Mouse (Mus musculus): ENCODE data around the gene Chic2. TPM values are rescaled to one million over a fixed set of nuclear protein-coding genes. Genes with fewer than 3 reads are reported as not detected.

Gene Chic2
- polyA plus RNA-seq, 1 experiment from 2014 or later, result 30.7 TPM

DNA sequence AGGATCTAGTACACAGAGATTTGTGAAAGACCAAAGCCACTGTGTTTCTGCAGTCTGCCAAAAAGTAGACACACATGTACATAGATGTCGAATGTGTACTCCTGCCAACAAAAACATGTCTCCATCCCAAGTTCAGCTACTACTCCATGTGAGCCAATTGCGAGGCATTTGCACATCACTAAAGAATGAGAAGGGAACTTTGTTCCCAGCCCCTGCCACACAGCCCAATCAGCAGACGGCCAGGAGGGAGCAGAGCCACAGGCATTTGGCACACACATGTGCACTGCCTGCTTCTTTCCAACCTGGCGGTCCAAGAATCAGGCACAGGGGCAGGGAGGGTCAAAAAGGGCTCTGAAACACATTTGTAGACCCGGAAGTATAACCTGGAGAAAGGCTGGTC is 81.8 kb downstream of the Chic2 start:
- Histone ChIP-seq H3K9ac (ENCODE audit: low read depth, low read length) (no peak overlapping the region), H3K27ac (ENCODE audit: low read depth, low read length) (no peak overlapping the region), H3K4me1 (replicated peaks; ENCODE audit: control insufficient read depth, insufficient read depth, low read length) (no peaks in the 10 kb centered on the region), H3K27me3 (replicated peaks; ENCODE audit: control insufficient read depth, insufficient read depth, low read length) (no peaks in the 10 kb centered on the region), H3K4me3 (ENCODE audit: low read depth, low read length) (no peak overlapping the region), H3K4me2 (replicated peaks; ENCODE audit: low read depth) (no peak overlapping the region), H3K9me3 (ENCODE audit: control insufficient read depth) (no peaks in the 10 kb centered on the region), H3K36me3 (ENCODE audit: control insufficient read depth, insufficient read depth) (no peaks in the 10 kb centered on the region)
- no peak for TF ChIP-seq CTCF (IDR thresholded peaks at IDR 0.05; ENCODE audit: low read depth)
- ATAC-seq, result no peak
- WGBS, result 80% methylated on average over 5 of the region's 5 CpGs

DNA sequence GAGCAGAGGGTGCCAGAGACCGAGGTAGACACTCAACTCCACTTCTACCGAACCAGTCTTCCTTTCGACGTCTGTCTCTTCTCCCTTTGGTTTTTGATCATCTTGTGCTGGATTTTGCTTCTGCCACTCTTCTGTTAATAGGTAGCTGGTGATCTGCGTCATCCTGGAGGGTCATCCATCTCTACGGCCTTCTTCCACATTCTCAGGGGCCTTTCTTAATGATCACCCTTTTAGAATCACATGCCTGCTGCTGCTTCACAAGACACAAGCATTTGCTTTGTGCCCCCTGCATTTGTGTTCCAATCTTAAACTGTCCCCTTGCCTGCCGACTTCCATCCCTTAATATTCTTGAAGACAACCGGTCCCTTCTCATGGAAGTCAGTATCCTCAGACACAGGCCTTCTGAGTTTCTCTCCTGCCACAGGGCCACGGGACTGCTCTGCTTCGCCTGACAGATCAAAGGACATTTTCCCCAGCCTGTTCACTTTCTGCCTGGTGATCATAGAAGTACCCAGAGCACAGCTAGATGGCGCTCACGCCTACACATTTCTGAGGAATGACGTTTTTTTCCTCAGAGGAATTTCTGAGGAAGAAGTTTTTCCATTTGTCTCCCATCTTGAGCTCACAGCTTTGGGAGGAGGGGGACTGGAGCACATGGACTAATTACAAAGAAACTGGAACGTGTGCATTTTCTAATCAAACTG is 83.6 kb downstream of the Chic2 start:
- no peaks in the 10 kb centered on the region for H3K36me3 ChIP-seq (ENCODE audit: control insufficient read depth, insufficient read depth)
- no peaks in the 10 kb centered on the region for H3K4me1 ChIP-seq (replicated peaks; ENCODE audit: control insufficient read depth, insufficient read depth, low read length)
- H3K27me3 ChIP-seq (replicated peaks; ENCODE audit: control insufficient read depth, insufficient read depth, low read length), result no peaks in the 10 kb centered on the region
- H3K4me3 ChIP-seq (ENCODE audit: low read depth, low read length), result no peak overlapping the region
- TF ChIP-seq CTCF (IDR thresholded peaks at IDR 0.05; ENCODE audit: low read depth), result peak; percentile 90
- 33% methylated on average over 14 of the region's 14 CpGs for WGBS
- H3K9ac ChIP-seq (ENCODE audit: low read depth, low read length), result no peak overlapping the region
- no peak overlapping the region; the same call in 1 of the 2 replicates for H3K27ac ChIP-seq (ENCODE audit: low read depth, low read length)
- no peaks in the 10 kb centered on the region for H3K9me3 ChIP-seq (ENCODE audit: control insufficient read depth)
- no peak for ATAC-seq
- peak overlapping the region; percentile 45 for H3K4me2 ChIP-seq (replicated peaks; ENCODE audit: low read depth)

DNA sequence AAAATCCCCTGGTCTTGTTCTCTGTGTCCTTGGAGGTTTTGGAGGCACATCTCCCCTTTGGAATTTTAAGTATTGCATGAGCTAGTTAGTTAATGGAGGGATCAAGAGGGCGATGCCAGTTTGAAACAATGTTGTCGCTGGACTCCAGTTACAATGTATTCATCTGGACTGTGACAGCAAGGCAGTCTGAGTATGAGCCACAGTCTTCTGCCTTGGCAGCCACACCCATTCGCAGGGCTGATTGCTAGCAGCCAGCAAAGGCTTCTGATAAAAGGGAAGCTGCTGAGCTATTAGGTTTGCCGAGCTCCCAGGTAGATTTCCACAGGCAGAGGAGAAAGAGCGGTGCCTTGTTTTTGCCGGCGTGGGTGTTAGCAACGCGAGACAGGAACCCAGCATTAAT is 84.3 kb downstream of the Chic2 start:
- WGBS, result 42% methylated on average over 9 of the region's 9 CpGs
- Histone ChIP-seq H3K4me3 (ENCODE audit: low read depth, low read length) (no peak overlapping the region), H3K4me1 (replicated peaks; ENCODE audit: control insufficient read depth, insufficient read depth, low read length) (no peaks in the 10 kb centered on the region), H3K27me3 (replicated peaks; ENCODE audit: control insufficient read depth, insufficient read depth, low read length) (no peaks in the 10 kb centered on the region), H3K27ac (ENCODE audit: low read depth, low read length) (no peak overlapping the region; the same call in 1 of the 2 replicates), H3K4me2 (replicated peaks; ENCODE audit: low read depth) (peak overlapping the region; percentile 45), H3K9me3 (ENCODE audit: control insufficient read depth) (no peaks in the 10 kb centered on the region), H3K9ac (ENCODE audit: low read depth, low read length) (0 out of 2 replicates have a peak overlapping the region, but pooled peaks have one; percentile 22), H3K36me3 (ENCODE audit: control insufficient read depth, insufficient read depth) (no peaks in the 10 kb centered on the region)
- no peak for TF ChIP-seq CTCF (IDR thresholded peaks at IDR 0.05; ENCODE audit: low read depth)
- ATAC-seq, result no peak; the same call in 1 of the 2 replicates

DNA sequence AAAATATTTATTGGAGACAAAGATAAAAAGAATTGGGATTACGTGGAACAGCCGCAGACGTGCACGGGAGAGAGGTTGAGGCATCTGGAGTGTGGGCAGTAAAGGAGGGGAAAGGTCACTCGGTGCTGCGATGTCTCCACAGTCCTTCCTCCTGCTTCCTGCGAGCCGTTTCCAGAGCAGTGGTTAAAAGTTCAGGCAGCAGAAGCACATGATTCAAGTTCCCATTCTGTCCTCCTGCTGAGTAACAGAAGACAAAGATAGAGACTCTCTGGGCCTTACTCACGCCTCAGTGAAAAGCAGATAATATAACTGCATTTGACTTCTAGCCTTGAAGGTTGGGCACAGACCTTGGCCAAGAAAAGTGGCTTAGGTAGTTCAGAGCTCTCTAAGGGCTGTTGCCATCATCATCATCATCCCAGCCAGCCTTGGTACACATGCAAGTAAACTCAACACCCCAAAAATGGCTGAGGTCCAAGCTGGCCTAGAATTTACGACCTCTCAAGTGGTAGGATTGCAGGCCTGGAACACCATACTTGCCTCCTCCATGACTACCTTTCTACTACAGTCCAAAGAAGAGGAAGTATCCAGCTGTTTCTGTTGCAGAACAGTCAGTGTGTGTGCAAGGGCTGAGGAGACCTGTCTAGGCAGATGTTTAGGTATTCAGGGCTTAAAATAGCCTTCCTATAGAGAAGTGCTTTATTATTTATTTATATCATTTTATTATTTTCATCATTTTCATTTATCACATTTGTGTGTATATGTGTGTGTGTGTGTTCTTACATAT is 87.1 kb downstream of the Chic2 start:
- H3K27ac ChIP-seq (ENCODE audit: low read depth, low read length), result no peak overlapping the region
- no peak overlapping the region for H3K9ac ChIP-seq (ENCODE audit: low read depth, low read length)
- H3K4me1 ChIP-seq (replicated peaks; ENCODE audit: control insufficient read depth, insufficient read depth, low read length), result no peaks in the 10 kb centered on the region
- no peak overlapping the region for H3K4me3 ChIP-seq (ENCODE audit: low read depth, low read length)
- H3K9me3 ChIP-seq (ENCODE audit: control insufficient read depth), result no peaks in the 10 kb centered on the region
- no peak overlapping the region for H3K4me2 ChIP-seq (replicated peaks; ENCODE audit: low read depth)
- no peak for TF ChIP-seq CTCF (IDR thresholded peaks at IDR 0.05; ENCODE audit: low read depth)
- H3K36me3 ChIP-seq (ENCODE audit: control insufficient read depth, insufficient read depth), result no peaks in the 10 kb centered on the region
- no peak for ATAC-seq
- 39% methylated on average over 10 of the region's 10 CpGs for WGBS
- H3K27me3 ChIP-seq (replicated peaks; ENCODE audit: control insufficient read depth, insufficient read depth, low read length), result no peaks in the 10 kb centered on the region

DNA sequence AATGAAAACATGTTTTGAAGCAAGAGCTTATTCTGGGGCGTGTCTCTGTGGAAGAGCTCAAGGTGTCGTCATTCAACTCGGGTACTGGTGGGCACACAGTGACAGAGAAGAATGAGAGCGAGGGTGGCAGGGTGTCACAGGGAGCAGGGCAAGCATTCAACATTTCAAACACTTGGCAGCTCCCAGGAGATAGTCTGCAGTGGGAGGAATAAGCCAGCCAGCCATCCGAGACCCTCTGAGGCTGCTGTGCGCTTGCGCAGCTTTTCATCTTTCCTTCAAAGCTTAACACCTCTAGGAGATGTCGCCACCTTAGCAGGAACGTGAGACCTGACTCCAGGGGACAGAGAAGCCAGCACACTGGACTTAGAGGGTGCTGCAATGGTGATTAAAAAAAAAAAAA is 88.2 kb downstream of the Chic2 start:
- Histone ChIP-seq H3K4me2 (replicated peaks; ENCODE audit: low read depth) (no peak overlapping the region), H3K9ac (ENCODE audit: low read depth, low read length) (no peak overlapping the region), H3K4me1 (replicated peaks; ENCODE audit: control insufficient read depth, insufficient read depth, low read length) (no peaks in the 10 kb centered on the region), H3K27me3 (replicated peaks; ENCODE audit: control insufficient read depth, insufficient read depth, low read length) (no peaks in the 10 kb centered on the region), H3K36me3 (ENCODE audit: control insufficient read depth, insufficient read depth) (no peaks in the 10 kb centered on the region), H3K9me3 (ENCODE audit: control insufficient read depth) (no peaks in the 10 kb centered on the region), H3K27ac (ENCODE audit: low read depth, low read length) (no peak overlapping the region), H3K4me3 (ENCODE audit: low read depth, low read length) (no peak overlapping the region)
- no peak for TF ChIP-seq CTCF (IDR thresholded peaks at IDR 0.05; ENCODE audit: low read depth)
- WGBS, result 39% methylated on average over 9 of the region's 9 CpGs
- no peak for ATAC-seq

DNA sequence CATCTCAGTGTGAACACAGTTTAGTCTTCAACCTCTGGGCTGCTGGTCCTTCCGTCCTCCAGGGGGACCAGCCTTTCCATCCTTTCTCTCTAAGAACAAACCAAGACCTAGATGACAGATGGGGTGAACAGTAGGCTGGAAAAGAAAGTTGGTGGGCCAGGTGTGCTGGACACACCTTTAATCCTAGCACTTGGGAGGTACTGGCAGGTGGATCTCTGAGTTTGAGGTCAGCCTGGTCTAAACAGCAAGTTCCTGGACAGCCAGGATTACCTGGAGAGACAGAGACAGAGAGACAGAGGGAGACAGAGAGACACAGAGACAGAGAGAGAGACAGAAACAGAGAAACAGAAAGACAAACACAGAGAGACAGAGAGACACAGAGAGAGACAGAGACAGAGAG is 89.0 kb downstream of the Chic2 start:
- Histone ChIP-seq H3K9ac (ENCODE audit: low read depth, low read length) (no peak overlapping the region), H3K4me2 (replicated peaks; ENCODE audit: low read depth) (no peak overlapping the region), H3K27ac (ENCODE audit: low read depth, low read length) (no peak overlapping the region), H3K36me3 (ENCODE audit: control insufficient read depth, insufficient read depth) (no peaks in the 10 kb centered on the region), H3K27me3 (replicated peaks; ENCODE audit: control insufficient read depth, insufficient read depth, low read length) (no peaks in the 10 kb centered on the region), H3K4me1 (replicated peaks; ENCODE audit: control insufficient read depth, insufficient read depth, low read length) (no peaks in the 10 kb centered on the region), H3K9me3 (ENCODE audit: control insufficient read depth) (no peaks in the 10 kb centered on the region), H3K4me3 (ENCODE audit: low read depth, low read length) (no peak overlapping the region)
- no peak for TF ChIP-seq CTCF (IDR thresholded peaks at IDR 0.05; ENCODE audit: low read depth)
- no peak for ATAC-seq
- WGBS, result 96% methylated on average over 1 of the region's 1 CpGs

Measured in intestine, postnatal 0 days (tissue).